Mouse (Mus musculus): ENCODE results near the gene Sidt2.

The Sidt2 gene

GRCm38 (mm10) chr9:45955107-45955963 lies at the start of gene Sidt2:
Gene Sidt2, minus strand, starts transcription at chr9:45955258.
- peak; percentile 92 for DNase-seq (ENCODE audit: low spot score)

- DNase-seq (ENCODE audit: low spot score) = no peak
Measured at GRCm38 (mm10) chr9:46004529-46004928, 49.5 kb upstream of the Sidt2 start.

DNA sequence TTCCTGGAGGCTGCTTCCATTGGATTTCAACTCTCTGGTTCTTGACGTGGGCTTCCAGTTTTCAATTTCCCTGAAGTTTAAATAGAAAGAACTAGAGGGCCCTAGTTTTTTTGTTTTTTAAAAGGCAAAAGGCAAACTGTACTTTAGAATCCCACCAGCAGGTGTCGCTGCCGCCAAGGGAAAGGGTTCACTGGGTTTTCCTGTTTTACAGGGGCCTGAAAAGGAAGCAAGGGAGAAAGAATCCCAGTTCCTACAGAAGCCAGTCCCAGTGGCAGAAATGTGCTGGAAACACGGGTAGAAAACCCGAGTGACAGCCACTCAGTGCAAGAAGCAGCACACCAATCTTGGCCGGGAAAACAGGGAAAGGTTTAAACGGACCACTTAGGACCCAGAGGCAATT lies 48.7 kb upstream of the Sidt2 start:
- peak; percentile 92 for DNase-seq (ENCODE audit: low spot score)

GRCm38 (mm10) chr9:45999009-45999408 lies 44.0 kb upstream of the Sidt2 start:
- no peak for DNase-seq (ENCODE audit: low spot score)

- peak; percentile 80 for DNase-seq (ENCODE audit: low spot score)
Measured at GRCm38 (mm10) chr9:45985229-45985567, 30.1 kb upstream of the Sidt2 start.

- DNase-seq (ENCODE audit: low spot score) = peak; percentile 96
Measured at GRCm38 (mm10) chr9:45984409-45985228, 29.6 kb upstream of the Sidt2 start.

- DNase-seq (ENCODE audit: low spot score) = peak; percentile 39
Measured at GRCm38 (mm10) chr9:45983676-45984408, 28.8 kb upstream of the Sidt2 start.

DNA sequence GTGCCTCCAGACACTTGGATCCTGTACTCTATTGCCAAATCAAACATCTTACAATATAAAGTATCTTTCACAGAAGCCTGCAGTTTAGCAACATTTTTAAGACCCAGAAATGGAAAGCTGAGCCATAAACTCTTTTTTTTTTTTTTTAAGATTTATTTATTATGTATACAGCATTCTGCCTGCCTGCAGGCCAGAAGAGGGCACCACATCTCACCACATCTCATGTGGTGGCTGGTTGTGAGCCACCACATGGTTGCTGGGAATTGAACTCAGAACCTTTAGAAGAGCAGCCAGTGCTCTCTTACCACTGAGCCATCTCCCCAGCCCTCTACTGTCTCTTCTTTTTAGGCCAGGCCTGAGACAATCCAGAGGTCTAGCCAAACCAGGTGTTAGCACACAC lies 26.3 kb upstream of the Sidt2 start:
- DNase-seq (ENCODE audit: low spot score) = no peak

DNA sequence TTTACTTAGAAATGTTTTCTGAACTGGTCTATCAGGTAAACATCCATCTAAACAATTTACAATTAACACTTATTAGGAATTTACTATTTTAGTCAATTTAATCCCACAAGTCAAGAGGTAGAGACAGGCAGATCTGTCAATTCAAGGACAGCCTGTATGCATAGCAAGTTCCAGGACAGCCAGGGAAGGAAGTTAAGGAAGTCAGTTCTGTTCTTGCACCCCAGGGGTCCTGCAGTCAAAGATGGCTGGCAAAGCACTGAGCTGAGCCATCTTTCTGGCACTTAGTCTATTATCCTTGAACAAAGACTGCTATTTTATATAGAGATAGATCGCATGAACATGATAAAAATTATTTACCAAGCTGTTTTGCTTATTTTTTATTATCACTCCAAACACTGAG lies 25.6 kb upstream of the Sidt2 start:
- no peak for DNase-seq (ENCODE audit: low spot score)

DNA sequence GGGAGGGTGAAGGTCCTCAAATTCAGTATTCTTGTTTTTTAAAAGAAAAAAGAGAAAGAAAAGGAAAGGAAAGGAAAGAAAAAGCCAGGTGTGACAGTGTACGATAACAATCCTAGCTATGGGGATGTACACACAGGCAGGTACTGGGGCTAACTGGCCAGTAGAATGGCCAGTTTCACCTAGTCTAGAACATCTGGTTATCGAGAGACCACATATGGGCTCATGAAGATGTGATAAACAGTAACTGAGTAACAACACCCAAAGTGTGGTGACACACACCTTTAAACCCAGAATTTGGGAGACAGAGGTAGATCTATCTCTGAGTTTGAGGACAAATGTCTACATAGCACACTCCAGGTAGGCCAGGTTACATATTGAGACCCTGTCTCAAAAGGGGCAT lies 24.7 kb upstream of the Sidt2 start:
- DNase-seq (ENCODE audit: low spot score) = no peak

- DNase-seq (ENCODE audit: low spot score) = no peak
Measured at GRCm38 (mm10) chr9:45976884-45977283, 21.8 kb upstream of the Sidt2 start.

GRCm38 (mm10) chr9:45963577-45963976 lies 8.5 kb upstream of the Sidt2 start:
- no peak for DNase-seq (ENCODE audit: low spot score)

DNA sequence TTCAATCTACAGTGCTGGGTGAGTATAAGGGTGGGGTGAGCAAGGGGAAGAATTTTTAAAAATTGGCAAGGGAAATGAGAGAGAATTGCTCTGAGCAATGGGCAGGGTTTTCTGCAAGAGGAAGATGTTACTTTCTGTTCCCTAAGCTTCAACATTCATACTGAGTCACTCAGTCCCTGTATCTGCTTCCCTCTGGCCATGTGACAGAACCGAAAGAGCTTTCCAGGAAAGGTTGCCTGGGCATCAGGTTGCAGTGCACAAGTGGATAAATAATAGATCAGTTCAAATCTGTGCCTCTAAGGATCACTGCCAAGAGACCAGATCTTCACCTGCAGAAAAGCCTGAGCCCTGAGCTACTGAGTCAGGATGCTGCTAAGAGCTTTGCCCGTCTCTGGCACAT lies 6.8 kb upstream of the Sidt2 start:
- no peak for DNase-seq (ENCODE audit: low spot score)

DNA sequence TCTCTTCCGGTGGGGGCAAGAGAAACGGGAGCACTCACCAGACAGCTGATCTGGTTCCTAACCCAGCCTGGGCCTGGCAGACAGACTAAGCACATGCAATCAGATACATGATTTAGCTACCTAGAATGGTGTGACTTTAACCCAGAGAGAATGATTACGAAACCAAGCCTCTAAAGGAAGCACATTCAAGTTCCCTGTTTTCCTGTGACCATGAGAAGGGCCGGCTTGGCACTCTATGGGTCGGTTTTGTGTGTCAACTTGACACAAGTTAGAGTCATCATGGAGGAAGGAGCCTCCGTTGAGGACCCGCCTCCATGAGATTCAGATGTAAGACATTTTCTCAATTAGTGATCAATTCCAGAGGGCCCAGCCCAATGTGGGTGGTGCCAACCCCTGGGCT lies 4.6 kb upstream of the Sidt2 start:
- no peak for DNase-seq (ENCODE audit: low spot score)

- no peak for DNase-seq (ENCODE audit: low spot score)
Measured at GRCm38 (mm10) chr9:45958851-45959250, 3.8 kb upstream of the Sidt2 start.

- no peak for DNase-seq (ENCODE audit: low spot score)
Measured at GRCm38 (mm10) chr9:45958023-45958670, 3.1 kb upstream of the Sidt2 start.

DNA sequence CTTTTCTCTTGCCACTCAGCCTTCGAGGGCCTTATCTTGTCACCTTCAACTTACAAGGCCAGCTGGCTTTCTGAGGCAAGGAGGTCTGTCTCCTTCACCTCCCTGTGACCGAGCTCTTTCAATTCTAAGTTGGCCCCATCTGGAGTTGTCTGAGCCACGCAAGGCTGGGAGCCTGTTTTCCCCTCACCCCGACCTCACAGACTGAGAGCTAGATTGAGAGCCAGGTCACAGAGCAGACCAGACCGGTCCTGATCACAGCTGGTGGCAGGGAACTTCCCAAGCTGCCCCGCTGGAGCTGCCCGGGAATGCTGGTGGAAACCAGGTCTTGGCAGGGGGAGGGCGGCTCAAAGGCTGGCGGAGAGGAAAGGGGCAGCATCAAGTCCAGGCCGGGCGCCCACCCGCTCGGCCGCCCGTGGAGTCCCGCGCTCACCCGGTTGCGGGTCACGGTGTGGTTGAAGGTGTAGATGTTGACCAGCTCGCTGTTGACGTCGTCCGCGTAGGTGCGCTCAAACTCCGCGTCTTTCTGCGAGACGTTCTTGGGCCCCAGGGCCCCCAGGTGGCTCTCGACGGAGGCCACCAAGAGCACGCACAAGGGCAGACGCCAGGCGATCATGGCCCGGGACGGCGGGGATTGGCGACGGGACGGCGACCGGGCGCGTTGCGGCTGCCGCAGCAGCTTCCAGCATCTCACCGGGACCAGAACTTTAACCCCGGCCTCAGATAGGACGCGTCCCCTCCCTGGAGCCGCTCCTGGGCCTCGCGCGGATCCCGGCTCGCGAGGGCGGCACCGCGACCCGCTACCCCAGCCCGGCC lies 558 bp downstream of the Sidt2 start:
- peak; percentile 51 for DNase-seq (ENCODE audit: low spot score)

DNA sequence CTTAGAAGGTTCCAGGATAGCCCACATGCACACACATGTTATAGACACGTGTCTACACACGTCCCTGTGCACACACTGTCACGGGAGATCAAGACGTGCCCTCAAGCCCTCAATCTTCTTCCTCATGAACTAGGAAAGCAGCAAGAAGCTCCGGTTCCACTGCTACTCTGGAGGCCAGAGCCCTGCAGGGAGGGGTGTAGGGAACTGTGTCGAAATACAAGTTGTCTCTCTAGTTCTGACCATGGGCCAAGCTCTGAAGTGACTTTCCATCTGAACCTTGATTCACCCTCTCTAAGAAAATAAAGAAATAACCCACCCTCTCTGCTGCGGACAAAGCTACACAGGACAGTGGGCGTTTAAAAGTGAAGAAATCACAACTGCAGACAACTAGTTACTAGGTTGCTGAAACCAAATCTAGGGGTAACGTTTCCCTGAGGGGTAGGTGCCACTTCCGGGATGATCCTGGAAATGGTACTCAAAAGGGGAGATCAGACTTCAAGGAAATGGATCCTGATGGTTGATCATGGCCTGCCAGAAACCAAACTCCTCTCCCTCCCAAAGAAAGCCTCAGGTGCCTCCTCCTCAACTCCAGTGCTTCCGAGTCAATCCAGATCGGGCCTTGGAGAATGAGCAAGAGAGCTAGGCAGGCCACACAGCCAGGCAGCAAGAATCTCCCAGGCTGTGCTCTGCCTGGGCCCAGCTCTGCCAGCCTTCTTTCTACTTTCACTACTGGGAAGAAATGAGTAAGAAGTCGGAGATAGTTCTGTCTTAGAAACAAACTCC lies 1.4 kb downstream of the Sidt2 start:
- no peak for DNase-seq (ENCODE audit: low spot score)

GRCm38 (mm10) chr9:45952890-45953289 lies 2.2 kb downstream of the Sidt2 start:
- DNase-seq (ENCODE audit: low spot score) = no peak

GRCm38 (mm10) chr9:45952057-45952456 lies 3.0 kb downstream of the Sidt2 start:
- DNase-seq (ENCODE audit: low spot score) = no peak

GRCm38 (mm10) chr9:45946872-45947183 lies 8.2 kb downstream of the Sidt2 start:
- DNase-seq (ENCODE audit: low spot score) = no peak
